Mouse (Mus musculus) stomach, postnatal 0 days (tissue): ENCODE data around the gene BC029722.

Experiments used
- CTCF ChIP-seq: IDR thresholded peaks from 2 replicates; pipeline ENCODE4 v1.5.1; 2016; ENCODE audit warnings: antibody characterized with exemption, low read depth, mild to moderate bottlenecking, moderate library complexity
- EP300 ChIP-seq: optimal IDR thresholded peaks from 2 replicates; pipeline ENCODE3; 2016; ENCODE audit warnings: antibody characterized with exemption

DNA sequence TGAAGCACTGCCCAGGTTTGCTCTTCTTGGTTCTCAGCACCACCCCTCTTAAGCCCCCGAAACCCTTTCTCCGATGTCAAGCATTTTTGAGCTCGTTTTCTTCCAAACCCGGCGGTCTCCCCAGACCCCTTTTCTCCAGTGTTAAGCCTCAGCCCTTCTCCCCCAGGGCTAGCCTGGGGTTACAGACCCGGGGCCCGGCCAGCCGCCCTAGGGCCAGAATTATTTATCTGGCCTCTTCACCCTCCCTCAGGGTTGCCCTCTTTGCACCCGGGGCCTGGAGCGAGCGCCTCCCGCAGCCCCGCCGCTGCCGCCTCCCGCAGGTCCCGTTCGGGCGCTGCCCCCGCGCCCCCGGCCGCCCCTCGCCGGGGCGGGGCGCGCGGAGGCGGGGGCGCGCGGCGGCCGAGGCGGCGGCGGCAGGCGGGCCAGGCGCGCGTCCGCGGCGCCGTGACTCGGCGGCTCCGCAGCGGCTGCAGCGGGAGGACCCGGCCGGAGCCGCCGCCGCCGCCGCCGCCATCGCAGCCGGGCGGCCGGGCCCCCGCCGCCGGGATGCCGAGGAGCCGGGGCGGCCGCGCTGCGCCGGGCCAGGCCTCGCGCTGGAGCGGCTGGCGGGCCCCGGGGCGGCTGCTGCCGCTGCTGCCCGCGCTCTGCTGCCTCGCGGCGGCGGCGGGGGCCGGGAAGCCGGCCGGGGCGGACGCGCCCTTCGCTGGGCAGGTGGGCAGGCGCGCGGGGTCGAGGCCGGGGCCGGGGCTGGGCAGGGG is 44.1 kb downstream of the BC029722 start, which contains the start of gene Mmp24:
- no peak for TF ChIP-seq CTCF
- TF ChIP-seq EP300, result no peak
